ENCODE assay signal across 8 mouse cellular contexts in genomic region chr15:80080711-80081615, GRCm38 (mm10). TPM values are rescaled to one million over a fixed set of nuclear protein-coding genes. Genes with fewer than 3 reads are reported as not detected.
A peak's percentile ranks its signal among the peaks of the same experiment; 100 is the strongest.
DNase-seq lines count a peak whose midpoint lies in the region; ATAC-seq lines count a peak whose summit lies in the region.

No protein-coding gene starts in this region.

- peaks cover 58% of the 10 kb centered on the region for H3K36me3 ChIP-seq in hindbrain, embryonic 14.5 days (replicated peaks; ENCODE audit: control insufficient read depth, insufficient read depth)
- H3K36me3 ChIP-seq in liver, embryonic 16.5 days (ENCODE audit: control insufficient read depth, insufficient read depth) = peaks cover 60% of the 10 kb centered on the region
- peaks cover 26% of the 10 kb centered on the region for H3K36me3 ChIP-seq in stomach, embryonic 16.5 days (ENCODE audit: control insufficient read depth, insufficient read depth, low read length)

- peak overlapping the region; percentile 92 for H3K9ac ChIP-seq in hindbrain, embryonic 14.5 days
- peak overlapping the region; percentile 90 for H3K9ac ChIP-seq in liver, embryonic 16.5 days (ENCODE audit: low read depth, low read length)
- H3K9ac ChIP-seq in stomach, embryonic 16.5 days (ENCODE audit: low read length) = peak overlapping the region; percentile 88

- H3K4me1 ChIP-seq in hindbrain, embryonic 14.5 days (replicated peaks; ENCODE audit: control insufficient read depth, insufficient read depth, low read length) = peaks cover 22% of the 10 kb centered on the region
- peaks cover 40% of the 10 kb centered on the region for H3K4me1 ChIP-seq in liver, embryonic 16.5 days (ENCODE audit: control insufficient read depth, low read depth, low read length)
- peaks cover 23% of the 10 kb centered on the region for H3K4me1 ChIP-seq in stomach, embryonic 16.5 days (ENCODE audit: control insufficient read depth, insufficient read depth, low read length)

- no peaks in the 10 kb centered on the region for H3K27me3 ChIP-seq in hindbrain, embryonic 14.5 days (ENCODE audit: control insufficient read depth, insufficient read depth, low read length)
- no peaks in the 10 kb centered on the region for H3K27me3 ChIP-seq in liver, embryonic 16.5 days (ENCODE audit: control insufficient read depth, insufficient read depth, low read depth, low read length)
- H3K27me3 ChIP-seq in stomach, embryonic 16.5 days (ENCODE audit: control insufficient read depth, insufficient read depth, low read length) = no peaks in the 10 kb centered on the region

- H3K4me3 ChIP-seq in hindbrain, embryonic 14.5 days (replicated peaks; ENCODE audit: low read length) = peak overlapping the region; percentile 70; the same call in 1 of the 2 replicates
- peak overlapping the region; percentile 88 for H3K4me3 ChIP-seq in liver, embryonic 16.5 days (ENCODE audit: low read depth, low read length)
- peak overlapping the region; percentile 78 for H3K4me3 ChIP-seq in stomach, embryonic 16.5 days (replicated peaks; ENCODE audit: low read length)

- WGBS in hindbrain, embryonic 14.5 days = 65% methylated on average over 9 of the region's 9 CpGs
- 38% methylated on average over 9 of the region's 9 CpGs for WGBS in liver, embryonic 16.5 days (ENCODE audit: insufficient replicate concordance)
- 45% methylated on average over 9 of the region's 9 CpGs for WGBS in stomach, embryonic 16.5 days

- peak overlapping the region; percentile 83 for H3K4me2 ChIP-seq in hindbrain, embryonic 14.5 days (replicated peaks)
- H3K4me2 ChIP-seq in liver, embryonic 16.5 days (ENCODE audit: low read depth, low read length) = peak overlapping the region; percentile 76
- peak overlapping the region; percentile 83 for H3K4me2 ChIP-seq in stomach, embryonic 16.5 days (ENCODE audit: low read depth, low read length)

- no peak for ATAC-seq in hindbrain, embryonic 14.5 days (ENCODE audit: low FRiP score)
- no peak for ATAC-seq in liver, embryonic 16.5 days (ENCODE audit: low read depth)
- no peak for ATAC-seq in stomach, embryonic 16.5 days (ENCODE audit: insufficient read depth, low FRiP score)

- H3K9me3 ChIP-seq in hindbrain, embryonic 14.5 days (ENCODE audit: control insufficient read depth, low read length) = no peaks in the 10 kb centered on the region
- H3K9me3 ChIP-seq in liver, embryonic 16.5 days (replicated peaks; ENCODE audit: control insufficient read depth, low read length) = no peaks in the 10 kb centered on the region
- no peaks in the 10 kb centered on the region for H3K9me3 ChIP-seq in stomach, embryonic 16.5 days (replicated peaks; ENCODE audit: control insufficient read depth, low read length)

- no peak overlapping the region for H3K27ac ChIP-seq in hindbrain, embryonic 14.5 days
- H3K27ac ChIP-seq in liver, embryonic 16.5 days (ENCODE audit: low read length) = peak overlapping the region; percentile 89
- H3K27ac ChIP-seq in stomach, embryonic 16.5 days (ENCODE audit: low read length) = peak overlapping the region; percentile 9; the same call in 1 of the 2 replicates

- peak; percentile 21 for DNase-seq in adrenal gland, adult 2 months
- no peak for DNase-seq in adrenal gland, adult 18-20 months (ENCODE audit: low spot score in 2 of 2)
- peak; percentile 81 for DNase-seq in CD4-positive helper T cell, adult 2 months (ENCODE audit: low read depth, low spot score)
- DNase-seq in cerebellum, postnatal 14 days = peak; percentile 72 to 74
- DNase-seq in hindbrain, embryonic 14.5 days (ENCODE audit: low spot score) = peak; percentile 79
- no peak for DNase-seq in gastrocnemius, postnatal 25 days

RNA-seq across cellular contexts. Expression of gene Syngr1, which starts 10.2 kb away (rescaled TPM):
- total RNA-seq in adrenal gland, adult 2 months (2021) = 10 to 100 TPM; 24.4 to 47.8 TPM
- polyA plus RNA-seq in adrenal gland, adult 2 months (2012; rRNA removed) = 86.9 and 119 TPM in 2 replicates
- 10 to 100 TPM; 25.7 to 59.9 TPM for total RNA-seq in adrenal gland, adult 18-20 months (2021)
- polyA plus RNA-seq in hindbrain, embryonic 14.5 days (2014; fragmentation: Nextera tagmentation; extraction: Ambion mirVana) = 37.0 and 38.7 TPM in 2 replicates
- 11.3 and 12.7 TPM in 2 replicates for polyA plus RNA-seq in liver, embryonic 16.5 days (2015; fragmentation: Nextera tagmentation; extraction: Ambion mirVana)
- polyA plus RNA-seq in stomach, embryonic 16.5 days (2015; fragmentation: Nextera tagmentation; extraction: Ambion mirVana) = 43.1 and 55.2 TPM in 2 replicates
- total RNA-seq in gastrocnemius, postnatal 25 days (2021) = 10 to 100 TPM; 34.6 to 37.7 TPM

RNA-seq across cellular contexts. Expression of gene Rpl3, which starts 10.7 kb away (rescaled TPM):
- 100 to 1,000 TPM; 376 to 618 TPM for total RNA-seq in adrenal gland, adult 2 months (2021)
- 500 and 520 TPM in 2 replicates for polyA plus RNA-seq in adrenal gland, adult 2 months (2012; rRNA removed)
- total RNA-seq in adrenal gland, adult 18-20 months (2021) = 100 to 1,000 TPM; 584 to 618 TPM
- 685 and 734 TPM in 2 replicates for polyA plus RNA-seq in hindbrain, embryonic 14.5 days (2014; fragmentation: Nextera tagmentation; extraction: Ambion mirVana)
- 481 and 545 TPM in 2 replicates for polyA plus RNA-seq in liver, embryonic 16.5 days (2015; fragmentation: Nextera tagmentation; extraction: Ambion mirVana)
- 835 and 1,068 TPM in 2 replicates for polyA plus RNA-seq in stomach, embryonic 16.5 days (2015; fragmentation: Nextera tagmentation; extraction: Ambion mirVana)
- 10 to 100 TPM; 48.4 to 80.1 TPM for total RNA-seq in gastrocnemius, postnatal 25 days (2021)

RNA-seq across cellular contexts. Expression of gene Tab1, which starts 52.0 kb away (rescaled TPM):
- total RNA-seq in adrenal gland, adult 2 months (2021) = 10 to 100 TPM; 11.4 to 23.2 TPM
- polyA plus RNA-seq in adrenal gland, adult 2 months (2012; rRNA removed) = 19.6 and 23.4 TPM in 2 replicates
- total RNA-seq in adrenal gland, adult 18-20 months (2021) = 1 to 10 TPM; 9.3 to 9.4 TPM
- polyA plus RNA-seq in hindbrain, embryonic 14.5 days (2014; fragmentation: Nextera tagmentation; extraction: Ambion mirVana) = 32.2 and 36.1 TPM in 2 replicates
- polyA plus RNA-seq in liver, embryonic 16.5 days (2015; fragmentation: Nextera tagmentation; extraction: Ambion mirVana) = 11.3 and 12.2 TPM in 2 replicates
- 29.3 and 35.6 TPM in 2 replicates for polyA plus RNA-seq in stomach, embryonic 16.5 days (2015; fragmentation: Nextera tagmentation; extraction: Ambion mirVana)
- total RNA-seq in gastrocnemius, postnatal 25 days (2021) = 10 to 100 TPM; 13.8 to 14.6 TPM

Comparison
In these comparisons a context has a peak if more than half of its experiments do, and no peak if none do; other contexts are left out.
1. DNase-seq: peak in adrenal gland, adult 2 months (single experiment), CD4-positive helper T cell, adult 2 months (single experiment), cerebellum, postnatal 14 days (2 of 2) and hindbrain, embryonic 14.5 days (single experiment); none in adrenal gland, adult 18-20 months (0 of 2) and gastrocnemius, postnatal 25 days (single experiment).
2. Peak in every context shown above with its lines, with median percentiles within 50 percentile points of each other: H3K4me2 ChIP-seq, H3K4me3 ChIP-seq and H3K9ac ChIP-seq.